Mouse (Mus musculus) embryonic facial prominence, embryonic 12.5 days (tissue): Measurements from ENCODE around the gene Cacfd1. TPM values are rescaled to one million over a fixed set of nuclear protein-coding genes. Genes with fewer than 3 reads are reported as not detected.

Experiments used
- ATAC-seq: fragments of 200-750 bp; cut with Nextera tagmentation; 2 replicates; pipeline ENCODE4 v1.8.0; 2017; ENCODE audit not compliant: insufficient number of reproducible peaks, insufficient read depth, low FRiP score, low TSS enrichment
- H3K27ac ChIP-seq: fragments of 300-500 bp; sonication (generic); 2 replicates; pipeline ENCODE4 v1.5.1; 2016; ENCODE audit warnings: mild to moderate bottlenecking
- H3K27me3 ChIP-seq: fragments of 300-500 bp; sonication (generic); 2 replicates; pipeline ENCODE4 v1.6.1; 2016; ENCODE audit warnings: mild to moderate bottlenecking, moderate library complexity
- H3K36me3 ChIP-seq: fragments of 300-500 bp; sonication (generic); 2 replicates; pipeline ENCODE4 v1.6.1; 2016; ENCODE audit warnings: mild to moderate bottlenecking
- H3K4me1 ChIP-seq: fragments of 300-500 bp; sonication (generic); 2 replicates; pipeline ENCODE4 v1.6.1; 2016
- H3K4me2 ChIP-seq: fragments of 300-500 bp; sonication (generic); replicated peaks from 2 replicates; pipeline ENCODE4 v1.6.1; 2016; ENCODE audit warnings: mild to moderate bottlenecking, moderate library complexity
- H3K4me3 ChIP-seq: fragments of 300-500 bp; sonication (generic); 2 replicates; pipeline ENCODE4 v1.5.1; 2016; ENCODE audit warnings: mild to moderate bottlenecking
- H3K9ac ChIP-seq: fragments of 300-500 bp; sonication (generic); 2 replicates; pipeline ENCODE4 v1.6.1; 2016; ENCODE audit warnings: mild to moderate bottlenecking, moderate library complexity
- H3K9me3 ChIP-seq: fragments of 300-500 bp; sonication (generic); 2 replicates; pipeline ENCODE4 v1.6.1; 2016; ENCODE audit warnings: mild to moderate bottlenecking, moderate library complexity
- WGBS: fragments of 180-500 bp; shearing (Covaris S2); methylation state at CpG from one replicate; pipeline ENCODE4 v1.1.7; 2016; 5-methylcytosine and 5-hydroxymethylcytosine counted together
- polyA plus RNA-seq: library from polyadenylated mRNA; unstranded; fragments of >200 nt; fragmentation: Nextera tagmentation; extraction: Ambion mirVana; gene quantifications from 2 replicates; pipeline ENCODE4 v1.2.1, GENCODE M21; 2016

Gene Cacfd1
- polyA plus RNA-seq, 1 experiment from 2014 or later: 94.1 TPM

- no peak overlapping the region for H3K4me3 ChIP-seq
- no peak overlapping the region for H3K9ac ChIP-seq
- WGBS: 72% methylated on average over 8 of the region's 8 CpGs
- no peak for ATAC-seq
- no peaks in the 10 kb centered on the region for H3K4me1 ChIP-seq
- no peak overlapping the region for H3K4me2 ChIP-seq
- H3K27me3 ChIP-seq: no peaks in the 10 kb centered on the region
- no peaks in the 10 kb centered on the region for H3K36me3 ChIP-seq
- H3K9me3 ChIP-seq: no peaks in the 10 kb centered on the region
- H3K27ac ChIP-seq: no peak overlapping the region
These were observed 36.4 kb downstream of the Cacfd1 start for GRCm38 (mm10) chr2:27045979-27046770.

- H3K9me3 ChIP-seq: no peaks in the 10 kb centered on the region
- H3K36me3 ChIP-seq: no peaks in the 10 kb centered on the region
- WGBS: 50% methylated on average over 6 of the region's 6 CpGs
- no peak overlapping the region for H3K9ac ChIP-seq
- no peak for ATAC-seq
- no peaks in the 10 kb centered on the region for H3K4me1 ChIP-seq
- no peaks in the 10 kb centered on the region for H3K27me3 ChIP-seq
- H3K4me2 ChIP-seq: no peak overlapping the region
- no peak overlapping the region for H3K27ac ChIP-seq
- H3K4me3 ChIP-seq: no peak overlapping the region
These were observed 39.7 kb downstream of the Cacfd1 start for GRCm38 (mm10) chr2:27049408-27049807.

GRCm38 (mm10) chr2:27058251-27058650, 48.5 kb downstream of the Cacfd1 start:
- WGBS: 52% methylated on average over 4 of the region's 4 CpGs
- no peaks in the 10 kb centered on the region for H3K36me3 ChIP-seq
- no peaks in the 10 kb centered on the region for H3K27me3 ChIP-seq
- no peak overlapping the region for H3K9ac ChIP-seq
- peak overlapping the region; percentile 78; the same call in 1 of the 2 replicates for H3K27ac ChIP-seq
- no peak overlapping the region for H3K4me3 ChIP-seq
- H3K4me1 ChIP-seq: peaks cover 8% of the 10 kb centered on the region; the same call in 1 of the 2 replicates
- H3K4me2 ChIP-seq: no peak overlapping the region; the same call in 1 of the 2 replicates
- no peak for ATAC-seq
- no peaks in the 10 kb centered on the region for H3K9me3 ChIP-seq

- H3K27ac ChIP-seq: peak overlapping the region; percentile 78
- no peaks in the 10 kb centered on the region for H3K9me3 ChIP-seq
- H3K36me3 ChIP-seq: no peaks in the 10 kb centered on the region
- no peaks in the 10 kb centered on the region for H3K27me3 ChIP-seq
- ATAC-seq: no peak
- peaks cover 8% of the 10 kb centered on the region; the same call in 1 of the 2 replicates for H3K4me1 ChIP-seq
- H3K9ac ChIP-seq: no peak overlapping the region
- H3K4me2 ChIP-seq: no peak overlapping the region; the same call in 1 of the 2 replicates
- no peak overlapping the region for H3K4me3 ChIP-seq
- WGBS: 33% methylated on average over 12 of the region's 12 CpGs
These were observed 49.0 kb downstream of the Cacfd1 start for GRCm38 (mm10) chr2:27058751-27059150.

GRCm38 (mm10) chr2:27059187-27059586, 49.5 kb downstream of the Cacfd1 start:
- no peak overlapping the region for H3K4me2 ChIP-seq
- H3K4me1 ChIP-seq: peaks cover 8% of the 10 kb centered on the region; the same call in 1 of the 2 replicates
- H3K9ac ChIP-seq: no peak overlapping the region
- no peaks in the 10 kb centered on the region for H3K9me3 ChIP-seq
- H3K36me3 ChIP-seq: no peaks in the 10 kb centered on the region
- H3K4me3 ChIP-seq: no peak overlapping the region
- 81% methylated on average over 9 of the region's 9 CpGs for WGBS
- no peaks in the 10 kb centered on the region for H3K27me3 ChIP-seq
- H3K27ac ChIP-seq: peak overlapping the region; percentile 78
- no peak for ATAC-seq

GRCm38 (mm10) chr2:27067124-27067523, 57.4 kb downstream of the Cacfd1 start:
- Histone ChIP-seq H3K4me1 (no peaks in the 10 kb centered on the region), H3K4me3 (no peak overlapping the region), H3K27me3 (no peaks in the 10 kb centered on the region), H3K27ac (no peak overlapping the region), H3K4me2 (no peak overlapping the region), H3K9me3 (no peaks in the 10 kb centered on the region), H3K9ac (no peak overlapping the region), H3K36me3 (no peaks in the 10 kb centered on the region)
- ATAC-seq: no peak
- WGBS: 96% methylated on average over 2 of the region's 2 CpGs

GRCm38 (mm10) chr2:27067996-27068395, 58.3 kb downstream of the Cacfd1 start:
- WGBS: 45% methylated on average over 2 of the region's 2 CpGs
- no peak overlapping the region for H3K4me3 ChIP-seq
- no peaks in the 10 kb centered on the region for H3K27me3 ChIP-seq
- ATAC-seq: no peak
- no peaks in the 10 kb centered on the region for H3K9me3 ChIP-seq
- no peaks in the 10 kb centered on the region for H3K36me3 ChIP-seq
- H3K4me2 ChIP-seq: no peak overlapping the region
- no peak overlapping the region for H3K27ac ChIP-seq
- 0 out of 2 replicates have a peak, but pooled peaks cover 5% of the 10 kb centered on the region for H3K4me1 ChIP-seq
- H3K9ac ChIP-seq: no peak overlapping the region

GRCm38 (mm10) chr2:27069646-27070045, 59.9 kb downstream of the Cacfd1 start:
- H3K4me1 ChIP-seq: peaks cover 11% of the 10 kb centered on the region; the same call in 1 of the 2 replicates
- no peak overlapping the region for H3K9ac ChIP-seq
- 56% methylated on average over 3 of the region's 3 CpGs for WGBS
- H3K4me2 ChIP-seq: no peak overlapping the region
- ATAC-seq: no peak
- no peak overlapping the region for H3K27ac ChIP-seq
- no peaks in the 10 kb centered on the region for H3K9me3 ChIP-seq
- H3K36me3 ChIP-seq: no peaks in the 10 kb centered on the region
- H3K4me3 ChIP-seq: no peak overlapping the region
- no peaks in the 10 kb centered on the region for H3K27me3 ChIP-seq

GRCm38 (mm10) chr2:27070247-27070813, 60.6 kb downstream of the Cacfd1 start:
- ATAC-seq: no peak
- Histone ChIP-seq H3K27ac (no peak overlapping the region), H3K9ac (no peak overlapping the region), H3K4me3 (no peak overlapping the region), H3K9me3 (no peaks in the 10 kb centered on the region), H3K27me3 (no peaks in the 10 kb centered on the region), H3K4me2 (no peak overlapping the region), H3K36me3 (no peaks in the 10 kb centered on the region), H3K4me1 (peaks cover 11% of the 10 kb centered on the region; the same call in 1 of the 2 replicates)
- 85% methylated on average over 2 of the region's 2 CpGs for WGBS

Other genes starting within 250 kb of the Cacfd1 start
- not detected in 2 replicates for gene Abo, start 144.9 kb upstream of the Cacfd1 start, polyA plus RNA-seq
- 31.4 and 31.5 TPM in 2 replicates for gene Surf6, start 107.0 kb upstream of the Cacfd1 start, polyA plus RNA-seq
- 72.1 and 74.2 TPM in 2 replicates for gene Med22, start 99.2 kb upstream of the Cacfd1 start, polyA plus RNA-seq
- 565 and 574 TPM in 2 replicates for gene Rpl7a, start 99.2 kb upstream of the Cacfd1 start, polyA plus RNA-seq
- 43.8 and 44.1 TPM in 2 replicates for gene Surf2, start 93.6 kb upstream of the Cacfd1 start, polyA plus RNA-seq
- gene Surf1, start 93.4 kb upstream of the Cacfd1 start, polyA plus RNA-seq: 54.2 and 56.8 TPM in 2 replicates
- gene Surf4, start 76.0 kb upstream of the Cacfd1 start, polyA plus RNA-seq: 185 and 187 TPM in 2 replicates
- 0.22 TPM in 1 of 2 replicates, not detected in the other for gene Stkld1, start 75.9 kb upstream of the Cacfd1 start, polyA plus RNA-seq
- 51.4 and 53.5 TPM in 2 replicates for gene Rexo4, start 45.5 kb upstream of the Cacfd1 start, polyA plus RNA-seq
- not detected in 2 replicates for gene Adamts13, start 36.5 kb upstream of the Cacfd1 start, polyA plus RNA-seq
- gene Slc2a6, start 18.1 kb downstream of the Cacfd1 start, polyA plus RNA-seq: 1.0 and 1.9 TPM in 2 replicates
- gene Mymk, start 62.3 kb downstream of the Cacfd1 start, polyA plus RNA-seq: 8.7 and 12.1 TPM in 2 replicates
- gene Adamtsl2, start 69.5 kb downstream of the Cacfd1 start, polyA plus RNA-seq: 4.4 and 6.9 TPM in 2 replicates
- 0.24 and 0.29 TPM in 2 replicates for gene Fam163b, start 132.6 kb downstream of the Cacfd1 start, polyA plus RNA-seq
- gene Dbh, start 155.3 kb downstream of the Cacfd1 start, polyA plus RNA-seq: 0.17 and 0.52 TPM in 2 replicates
- gene Sardh, start 238.4 kb downstream of the Cacfd1 start, polyA plus RNA-seq: 8.9 and 9.6 TPM in 2 replicates